Mouse (Mus musculus): ENCODE data around the gene Traf5. TPM values are rescaled to one million over a fixed set of nuclear protein-coding genes. Genes with fewer than 3 reads are reported as not detected.
A peak's percentile ranks its signal among the peaks of the same experiment; 100 is the strongest.

The Traf5 gene
- polyA plus RNA-seq (2015; fragmentation: Nextera tagmentation; extraction: Ambion mirVana) = 1.8 and 3.3 TPM in 2 replicates

DNA sequence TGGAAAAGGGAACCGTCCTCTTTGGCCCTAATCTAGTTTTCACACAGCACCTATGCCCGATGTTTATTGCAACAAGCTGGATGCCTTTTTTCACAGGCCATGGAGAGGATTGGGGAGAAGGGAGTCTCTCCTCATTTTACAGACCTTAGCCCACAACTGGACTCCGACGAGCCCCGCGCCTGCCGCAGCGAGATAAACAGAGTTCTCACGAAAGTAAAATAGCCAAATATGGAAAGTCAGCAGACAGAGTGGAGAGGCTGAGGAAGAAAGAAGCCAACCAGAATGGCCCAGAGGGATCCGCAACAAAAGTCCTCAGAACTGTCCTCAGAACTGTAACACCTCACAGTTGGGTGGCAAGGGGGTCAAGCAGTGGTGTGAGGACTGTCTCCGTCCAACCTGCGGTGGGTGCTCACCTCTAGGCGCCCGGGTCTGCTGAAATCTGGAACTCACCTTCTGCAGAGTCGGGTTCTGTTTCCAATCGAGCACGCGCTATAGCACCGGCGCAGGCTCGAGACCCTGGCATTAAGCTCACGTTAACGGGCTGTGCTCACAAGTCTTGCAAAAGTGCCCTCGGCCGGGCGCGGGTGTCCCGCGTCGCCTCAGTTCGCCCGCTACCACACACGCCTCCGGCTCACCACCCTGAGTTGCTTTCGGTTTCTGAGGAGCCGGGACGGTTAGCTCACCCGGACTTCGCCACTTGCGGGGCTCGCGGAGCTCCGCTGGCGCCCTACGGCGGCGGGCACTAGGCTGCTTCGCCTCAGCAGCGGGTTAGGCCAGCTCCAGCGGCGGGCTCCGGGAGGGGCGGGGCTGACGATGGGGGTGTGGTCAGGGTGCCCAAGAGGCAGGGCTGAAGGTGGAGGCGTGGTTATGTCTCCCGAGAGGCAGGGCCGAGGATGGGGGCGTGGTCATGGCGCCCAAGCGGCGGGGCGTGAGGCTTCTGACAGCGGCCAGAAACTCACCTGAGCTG is at the start of gene Traf5:
Traf5 (minus strand) TSS at position 754 of the 967 bp plus-strand sequence.
- Histone ChIP-seq H3K4me2 (peak within 1 kb of the TSS; percentile 87), H3K27me3 (replicated peaks) (peaks cover 16% of the 10 kb centered on the region), H3K9me3 (no peaks in the 10 kb centered on the region), H3K27ac (no peak within 1 kb of the TSS), H3K4me1 (peaks cover 6% of the 10 kb centered on the region), H3K4me3 (peak within 1 kb of the TSS; percentile 48), H3K36me3 (replicated peaks) (no peaks in the 10 kb centered on the region), H3K9ac (peak within 1 kb of the TSS; percentile 41)
- whole genome bisulfite sequencing = 3% methylated on average over 63 of the region's 63 CpGs
- ATAC-seq (replicated peaks) = peak; percentile 97

DNA sequence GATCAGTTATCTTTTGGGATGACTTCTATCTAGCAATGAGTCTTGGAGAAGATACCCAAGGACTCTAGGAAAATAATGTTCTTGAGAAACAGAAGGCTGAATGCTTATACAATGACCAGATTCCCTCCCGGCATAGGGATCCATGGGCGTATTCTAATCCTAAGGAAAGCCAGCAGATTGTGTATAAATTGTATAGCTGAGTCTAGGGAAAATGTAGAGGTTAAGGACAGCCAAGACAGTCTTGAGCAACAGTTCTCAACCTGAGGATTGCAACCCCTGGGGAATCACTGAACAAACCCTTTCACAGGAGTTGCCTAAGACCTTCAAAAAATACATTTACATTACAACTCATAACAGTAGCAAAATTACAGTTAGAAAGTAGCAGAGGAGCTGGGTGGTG is 48.0 kb upstream of the Traf5 start:
- Histone ChIP-seq H3K4me2 (no peak overlapping the region), H3K27me3 (replicated peaks) (no peaks in the 10 kb centered on the region), H3K9me3 (no peaks in the 10 kb centered on the region), H3K36me3 (replicated peaks) (no peaks in the 10 kb centered on the region), H3K9ac (no peak overlapping the region), H3K4me3 (no peak overlapping the region), H3K4me1 (peaks cover 19% of the 10 kb centered on the region), H3K27ac (no peak overlapping the region)
- no peak for ATAC-seq (replicated peaks)
- 94% methylated on average over 2 of the region's 2 CpGs for WGBS

DNA sequence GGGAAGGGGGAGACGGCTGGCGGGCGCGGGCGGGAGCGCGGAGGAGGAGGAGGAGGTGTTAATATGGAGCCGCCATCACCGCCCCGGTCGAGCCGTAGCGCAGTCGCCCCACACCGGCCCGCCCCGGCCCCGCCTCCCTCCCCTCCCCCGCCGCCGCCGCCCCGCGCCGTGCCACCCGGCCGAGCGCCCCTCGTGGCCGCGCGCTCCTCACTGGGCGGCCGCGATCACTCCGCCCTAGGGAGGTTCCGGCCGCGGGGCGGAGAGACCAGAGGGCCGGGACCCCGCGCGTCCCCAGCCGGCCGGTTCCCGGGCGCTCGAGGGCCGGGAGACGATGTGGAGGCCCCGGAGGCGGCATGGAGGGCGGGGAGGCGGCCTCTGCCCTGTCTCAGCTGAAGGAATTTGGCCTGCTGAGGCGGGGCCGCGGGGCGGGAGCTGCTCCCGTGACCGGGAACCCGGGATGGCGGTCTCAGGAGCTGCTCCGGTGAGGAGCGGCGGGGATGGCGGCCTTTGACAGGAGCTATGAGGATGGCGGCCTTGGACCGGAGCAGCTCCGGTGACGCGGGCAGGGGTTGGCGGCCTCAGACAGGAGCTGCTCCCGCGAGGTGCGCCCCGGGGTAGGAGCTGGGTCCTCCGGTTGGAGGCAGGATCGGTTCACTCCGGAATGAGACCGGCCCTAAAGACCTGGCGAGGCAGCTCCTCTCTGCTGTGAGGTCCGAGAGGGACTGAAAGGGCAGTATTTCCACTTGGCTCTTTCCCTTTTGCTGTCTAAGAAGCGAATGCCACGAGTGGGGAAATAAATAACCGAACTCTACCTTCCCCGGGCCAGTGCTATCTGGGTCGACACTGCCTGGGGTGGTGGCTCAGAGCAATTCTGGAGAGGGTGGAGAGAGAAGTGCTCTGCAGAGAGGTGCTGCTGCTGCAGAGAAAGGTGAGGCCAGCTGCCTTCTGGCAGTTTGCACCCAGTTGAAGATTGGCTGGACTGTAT is 45.9 kb upstream of the Traf5 start, which contains the start of gene Rcor3:
Rcor3 (minus strand) TSS at position 137 of the 985 bp plus-strand sequence.
- Histone ChIP-seq H3K4me2 (peak within 1 kb of the TSS; percentile 73), H3K4me1 (peaks cover 22% of the 10 kb centered on the region), H3K9ac (peak within 1 kb of the TSS; percentile 98), H3K4me3 (peak within 1 kb of the TSS; percentile 90), H3K36me3 (replicated peaks) (no peaks in the 10 kb centered on the region; the same call in 1 of the 2 replicates), H3K9me3 (no peaks in the 10 kb centered on the region), H3K27ac (peak within 1 kb of the TSS; percentile 99), H3K27me3 (replicated peaks) (no peaks in the 10 kb centered on the region)
- ATAC-seq (replicated peaks) = peak; percentile 91
- under 1% methylated on average over 59 of the region's 88 CpGs for WGBS

DNA sequence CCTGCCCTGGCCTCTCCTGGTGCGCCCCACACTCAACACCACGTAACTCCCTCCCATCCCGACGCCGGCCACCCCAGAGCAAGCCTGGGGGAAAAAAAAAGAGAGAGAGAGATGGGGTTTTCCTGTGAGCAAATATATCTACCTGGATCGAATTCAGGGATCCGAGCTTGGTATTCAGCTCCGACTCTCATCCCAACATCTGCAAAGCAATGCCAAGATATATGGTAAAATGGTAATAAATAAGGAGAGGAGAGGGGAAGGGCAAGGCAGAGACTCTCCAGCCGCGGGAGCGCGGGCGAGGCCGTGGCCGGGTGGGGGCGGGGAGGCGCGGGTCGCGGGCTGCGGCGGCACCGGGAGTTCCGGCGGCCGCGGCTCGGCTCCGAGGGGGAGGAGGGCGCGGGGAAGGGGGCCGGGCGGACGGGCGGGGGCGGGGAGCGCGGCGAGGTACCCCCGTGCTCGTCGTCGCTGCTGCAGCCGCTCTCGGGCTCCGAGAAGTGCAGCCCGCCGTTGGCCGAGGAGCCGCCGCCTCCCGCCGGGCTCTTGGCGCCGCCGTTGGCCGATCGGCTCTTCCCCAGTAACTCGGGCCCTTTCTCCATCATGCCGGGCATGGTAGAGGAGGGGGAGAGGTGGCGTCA is 45.0 kb upstream of the Traf5 start:
- H3K4me3 ChIP-seq = peak overlapping the region; percentile 90
- H3K4me1 ChIP-seq = peaks cover 22% of the 10 kb centered on the region
- peak; percentile 46 for ATAC-seq (replicated peaks)
- peak overlapping the region; percentile 98 for H3K9ac ChIP-seq
- no peaks in the 10 kb centered on the region for H3K27me3 ChIP-seq (replicated peaks)
- no peaks in the 10 kb centered on the region; the same call in 1 of the 2 replicates for H3K36me3 ChIP-seq (replicated peaks)
- peak overlapping the region; percentile 99 for H3K27ac ChIP-seq
- H3K4me2 ChIP-seq = peak overlapping the region; percentile 73
- no peaks in the 10 kb centered on the region for H3K9me3 ChIP-seq
- under 1% methylated on average over 55 of the region's 61 CpGs for WGBS

DNA sequence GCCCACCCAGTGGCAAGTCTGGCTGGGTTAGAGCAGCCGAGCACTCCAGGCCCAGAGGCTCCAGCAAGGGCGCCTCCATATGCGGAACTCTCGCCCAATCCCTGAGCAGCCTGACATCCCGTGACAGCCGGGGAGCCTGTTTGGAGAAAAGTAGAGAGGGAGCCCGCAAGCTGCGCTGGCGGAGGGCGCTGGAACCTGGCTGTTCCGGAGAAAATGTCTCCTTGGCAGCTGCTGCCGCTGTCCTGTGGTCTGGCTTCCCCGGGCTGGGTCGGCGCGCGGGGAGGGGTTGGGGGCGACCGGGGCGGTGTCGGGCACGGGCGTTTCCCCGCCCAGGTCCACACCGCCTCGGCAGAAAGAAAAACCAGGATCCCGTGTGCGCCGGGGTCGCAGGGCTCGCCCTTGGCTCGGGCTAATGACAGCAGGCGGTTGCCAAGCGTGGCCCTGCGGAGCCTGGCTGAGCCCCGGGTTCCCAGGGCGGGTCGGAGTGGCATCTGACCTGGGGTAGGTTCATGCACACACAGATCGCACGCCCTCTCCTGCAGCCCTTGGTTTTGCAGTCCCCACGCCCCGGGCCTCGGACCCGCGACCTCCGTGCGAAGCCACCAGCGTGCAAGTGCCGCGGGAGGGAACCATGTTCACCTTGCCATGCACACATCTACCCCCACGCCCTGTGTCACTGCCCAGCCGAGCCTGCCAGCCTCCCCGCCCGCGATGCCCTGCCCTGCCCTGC is 44.4 kb upstream of the Traf5 start:
- no peaks in the 10 kb centered on the region; the same call in 1 of the 2 replicates for H3K36me3 ChIP-seq (replicated peaks)
- H3K4me3 ChIP-seq = peak overlapping the region; percentile 90
- peak overlapping the region; percentile 73 for H3K4me2 ChIP-seq
- H3K9me3 ChIP-seq = no peaks in the 10 kb centered on the region
- H3K9ac ChIP-seq = peak overlapping the region; percentile 98
- peak overlapping the region; percentile 99 for H3K27ac ChIP-seq
- ATAC-seq (replicated peaks) = peak; percentile 84
- H3K4me1 ChIP-seq = peaks cover 22% of the 10 kb centered on the region
- under 1% methylated on average over 55 of the region's 55 CpGs for WGBS
- no peaks in the 10 kb centered on the region for H3K27me3 ChIP-seq (replicated peaks)

DNA sequence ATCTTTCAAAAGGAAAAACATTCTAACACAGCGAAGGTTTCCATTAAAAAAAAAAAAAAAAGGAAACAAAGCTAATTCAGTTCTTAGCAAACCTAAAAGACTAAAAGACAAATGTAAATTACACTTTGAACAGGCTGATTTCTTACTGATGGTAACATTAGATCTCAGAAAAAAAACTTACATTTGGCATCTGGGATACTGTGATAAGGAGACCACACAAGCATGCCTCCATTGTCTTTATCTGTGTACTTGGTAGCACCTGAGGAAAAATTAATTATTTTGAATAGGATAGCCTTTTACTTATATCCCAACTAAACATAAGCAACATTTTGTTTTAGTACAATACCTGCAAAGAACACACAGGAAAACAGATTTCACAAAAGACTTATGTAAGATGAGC is 37.8 kb upstream of the Traf5 start:
- no peaks in the 10 kb centered on the region for H3K9me3 ChIP-seq
- WGBS = 97% methylated on average over 1 of the region's 1 CpGs
- H3K27ac ChIP-seq = no peak overlapping the region
- no peaks in the 10 kb centered on the region for H3K27me3 ChIP-seq (replicated peaks)
- no peak overlapping the region for H3K4me3 ChIP-seq
- peaks cover 2% of the 10 kb centered on the region; the same call in 1 of the 2 replicates for H3K36me3 ChIP-seq (replicated peaks)
- no peak for ATAC-seq (replicated peaks)
- H3K4me1 ChIP-seq = peaks cover 1% of the 10 kb centered on the region
- H3K4me2 ChIP-seq = no peak overlapping the region
- H3K9ac ChIP-seq = no peak overlapping the region

DNA sequence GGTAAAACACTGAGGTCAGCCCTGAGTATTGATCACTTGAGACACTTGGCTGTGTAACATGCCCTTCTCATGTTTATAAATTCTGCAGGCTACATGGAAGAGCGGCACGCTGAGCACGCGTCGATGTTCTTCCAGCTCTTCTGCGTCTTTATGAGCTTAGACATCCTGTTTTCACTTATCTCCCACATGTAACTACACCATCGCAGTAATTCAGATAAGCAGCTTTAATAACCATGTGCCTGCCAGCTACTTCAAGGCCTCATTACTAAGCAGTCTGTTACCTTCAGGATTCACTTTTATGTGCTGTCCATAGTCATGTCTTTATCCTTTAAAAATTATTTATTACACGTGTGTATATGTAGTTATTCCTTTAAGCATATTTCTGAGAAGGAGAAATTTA is 36.0 kb upstream of the Traf5 start:
- H3K9me3 ChIP-seq = no peaks in the 10 kb centered on the region
- H3K4me2 ChIP-seq = no peak overlapping the region
- ATAC-seq (replicated peaks) = no peak
- 94% methylated on average over 8 of the region's 8 CpGs for WGBS
- H3K9ac ChIP-seq = no peak overlapping the region
- H3K36me3 ChIP-seq (replicated peaks) = peaks cover 10% of the 10 kb centered on the region
- H3K27ac ChIP-seq = no peak overlapping the region
- no peak overlapping the region for H3K4me3 ChIP-seq
- no peaks in the 10 kb centered on the region for H3K4me1 ChIP-seq
- no peaks in the 10 kb centered on the region for H3K27me3 ChIP-seq (replicated peaks)

DNA sequence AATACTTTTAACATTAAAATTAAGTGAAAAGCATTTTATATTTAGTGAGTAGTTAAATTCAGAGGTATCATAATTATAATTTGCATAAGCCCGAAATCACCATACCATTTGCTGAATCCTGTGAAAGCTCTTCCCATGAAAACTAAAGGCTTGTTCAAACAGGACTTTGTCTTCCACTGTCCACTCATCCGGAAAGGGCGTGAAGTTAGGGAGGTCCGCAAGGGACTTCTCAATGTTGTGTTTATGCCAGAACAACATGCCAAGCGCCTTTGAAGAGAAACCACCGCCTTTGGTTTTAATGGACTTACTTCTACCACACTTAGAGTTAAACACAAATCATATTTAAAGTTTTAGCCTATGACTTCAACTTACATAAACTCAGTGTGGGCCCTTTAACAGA is 33.4 kb upstream of the Traf5 start:
- H3K36me3 ChIP-seq (replicated peaks) = peaks cover 25% of the 10 kb centered on the region
- no peak overlapping the region for H3K4me2 ChIP-seq
- no peaks in the 10 kb centered on the region for H3K27me3 ChIP-seq (replicated peaks)
- 93% methylated on average over 6 of the region's 6 CpGs for WGBS
- no peak for ATAC-seq (replicated peaks)
- H3K4me1 ChIP-seq = no peaks in the 10 kb centered on the region
- no peak overlapping the region for H3K9ac ChIP-seq
- no peaks in the 10 kb centered on the region for H3K9me3 ChIP-seq
- H3K27ac ChIP-seq = no peak overlapping the region
- H3K4me3 ChIP-seq = no peak overlapping the region

DNA sequence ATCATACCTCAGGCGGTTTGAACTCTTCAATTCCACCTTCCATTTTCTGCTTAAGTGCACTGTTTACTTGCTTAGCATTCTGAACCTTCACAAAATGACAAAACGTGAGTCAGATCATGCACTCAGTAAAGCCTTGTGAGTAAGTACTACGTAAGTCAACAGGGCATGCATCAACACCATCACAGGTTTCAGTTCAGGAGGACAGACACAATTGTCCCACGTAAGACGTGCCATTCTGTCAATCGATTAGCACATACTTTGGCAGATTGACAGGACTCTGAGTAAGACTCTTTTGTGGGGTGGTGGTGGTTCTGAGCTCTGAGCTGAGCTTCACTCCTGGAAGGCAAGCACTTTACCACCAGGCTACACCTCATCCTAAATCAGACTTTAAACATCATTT is 23.9 kb upstream of the Traf5 start:
- Histone ChIP-seq H3K4me2 (no peak overlapping the region), H3K9ac (no peak overlapping the region), H3K36me3 (replicated peaks) (peaks cover 33% of the 10 kb centered on the region), H3K27ac (no peak overlapping the region), H3K4me1 (no peaks in the 10 kb centered on the region), H3K27me3 (replicated peaks) (no peaks in the 10 kb centered on the region), H3K9me3 (no peaks in the 10 kb centered on the region), H3K4me3 (no peak overlapping the region)
- WGBS = 91% methylated on average over 6 of the region's 6 CpGs
- no peak for ATAC-seq (replicated peaks)

DNA sequence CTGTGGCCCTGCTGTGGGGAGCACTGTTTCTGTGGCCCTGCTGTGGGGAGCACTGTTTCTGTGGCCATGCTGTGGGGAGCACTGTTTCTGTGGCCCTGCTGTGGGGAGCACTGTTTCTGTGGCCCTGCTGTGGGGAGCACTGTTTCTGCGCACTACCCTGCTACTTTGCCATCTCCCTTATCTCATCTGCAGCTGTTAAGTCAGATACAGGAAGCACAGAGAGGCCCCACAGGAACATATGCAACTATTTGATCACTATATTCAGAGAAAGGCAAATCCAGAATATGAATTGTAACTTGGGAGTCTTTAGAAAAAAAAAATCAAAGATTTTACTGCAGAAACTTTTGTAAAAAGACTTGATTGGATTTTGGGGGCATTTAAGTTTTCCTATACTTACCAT is 23.0 kb upstream of the Traf5 start:
- Histone ChIP-seq H3K4me2 (no peak overlapping the region), H3K27me3 (replicated peaks) (no peaks in the 10 kb centered on the region), H3K9me3 (no peaks in the 10 kb centered on the region), H3K4me1 (no peaks in the 10 kb centered on the region), H3K27ac (no peak overlapping the region), H3K4me3 (no peak overlapping the region), H3K9ac (no peak overlapping the region), H3K36me3 (replicated peaks) (peaks cover 26% of the 10 kb centered on the region)
- ATAC-seq (replicated peaks) = no peak
- 95% methylated on average over 1 of the region's 1 CpGs for WGBS

DNA sequence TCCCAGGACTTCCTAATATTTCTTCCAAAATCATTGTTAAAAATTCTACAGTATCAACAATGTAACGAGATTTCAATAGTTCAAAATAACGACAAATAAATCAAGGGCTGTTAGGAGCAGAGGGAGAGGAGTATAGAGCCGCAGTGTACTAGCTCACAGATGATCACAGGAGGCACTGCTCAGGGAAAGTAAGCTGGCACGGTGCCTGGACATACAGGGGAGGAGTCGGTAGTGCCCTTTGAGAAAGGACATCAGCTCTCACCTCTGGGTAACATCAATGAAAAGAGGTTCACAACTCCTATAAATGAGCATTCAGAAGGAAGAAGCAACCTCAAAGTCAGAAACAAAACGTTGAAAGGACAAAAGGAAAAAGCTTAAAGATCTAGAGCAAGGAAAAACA is 16.8 kb upstream of the Traf5 start:
- WGBS = 73% methylated on average over 6 of the region's 6 CpGs
- Histone ChIP-seq H3K36me3 (replicated peaks) (peaks cover 13% of the 10 kb centered on the region; the same call in 1 of the 2 replicates), H3K9me3 (no peaks in the 10 kb centered on the region)

More for the DNA sequence above, 16.8 kb upstream of the Traf5 start:
- no peaks in the 10 kb centered on the region for H3K27me3 ChIP-seq (replicated peaks)
- H3K4me2 ChIP-seq = no peak overlapping the region
- no peak overlapping the region for H3K27ac ChIP-seq
- no peak for ATAC-seq (replicated peaks)
- no peak overlapping the region for H3K4me3 ChIP-seq
- no peaks in the 10 kb centered on the region for H3K4me1 ChIP-seq
- H3K9ac ChIP-seq = no peak overlapping the region

All from midbrain, embryonic 15.5 days (tissue).